Mouse (Mus musculus) brain, embryonic 14.5 days (tissue): ENCODE measurements at regions not wholly inside any gene's neighbourhood (a gene's known extent, or its start where the extent isn't known, plus 50 kb on each side); places are given as distances from the start of the nearest gene placed in this dataset.

Source experiments
- CTCF ChIP-seq: fragments of 200-500 bp; IDR thresholded peaks from 2 replicates; pipeline ENCODE4 v1.5.1; 2012; ENCODE audit warnings: inconsistent platforms, mild to moderate bottlenecking, moderate library complexity, borderline replicate concordance; ENCODE audit not compliant: insufficient read depth, insufficient read length; ENCODE audit errors: extremely low read depth
- POLR2A ChIP-seq: fragments of 200-500 bp; IDR thresholded peaks from 2 replicates; pipeline ENCODE4 v1.6.1; 2012; ENCODE audit warnings: mild to moderate bottlenecking, inconsistent platforms, borderline replicate concordance; ENCODE audit not compliant: poor library complexity, insufficient read depth, insufficient read length, severe bottlenecking; ENCODE audit errors: extremely low read depth

DNA sequence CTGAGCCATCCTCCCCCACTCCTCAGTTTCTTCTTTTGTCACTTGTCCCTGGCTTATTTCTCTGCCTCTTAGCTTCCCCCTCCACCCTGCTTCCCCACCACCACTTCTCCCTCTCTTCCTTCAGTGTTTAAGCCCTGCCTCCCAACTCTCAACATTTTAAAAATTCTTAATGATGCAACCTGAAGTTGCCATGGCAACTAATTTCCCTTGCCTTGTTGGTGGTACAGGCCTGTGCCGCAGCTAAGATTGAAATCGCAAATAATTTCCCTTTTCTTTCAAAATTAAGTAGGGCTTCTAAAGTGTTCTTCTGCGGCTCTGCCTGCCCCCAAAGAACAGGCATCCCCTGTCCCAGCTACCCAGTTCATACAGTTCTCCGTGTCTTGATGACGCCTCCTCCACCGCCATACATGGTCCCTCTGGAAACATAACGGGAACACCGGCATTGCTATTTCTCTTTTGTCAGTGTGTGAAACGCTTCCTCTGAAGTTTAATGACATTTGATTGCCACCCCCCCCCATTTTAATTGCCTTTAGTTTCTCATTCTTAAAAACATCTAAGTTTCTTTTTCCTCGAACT, 92.6 kb upstream of the Vrk1 start:
- TF ChIP-seq CTCF (no peak), POLR2A (no peak)
